Mouse (Mus musculus) layer of hippocampus, postnatal 36 days (tissue): Measurements from ENCODE around the gene Il1rapl1. TPM values are rescaled to one million over a fixed set of nuclear protein-coding genes. Genes with fewer than 3 reads are reported as not detected.

ENCODE experiments used
- DNase-seq, 2 experiments: peaks; one replicate each; pipeline ENCODE4 v3.0.0; 2022
- total RNA-seq, 2 experiments: library from RNA; stranded (reverse); gene quantifications; 2 replicates each; pipeline ENCODE4 v1.2.3; 2021

The Il1rapl1 gene
- total RNA-seq, 2 experiments from 2014 or later, result 17.6 to 20.6 TPM

GRCm38 (mm10) chrX:87600914-87601313 is 514.5 kb downstream of the Il1rapl1 start:
- DNase-seq, result no peak

- DNase-seq, result no peak
Measured at GRCm38 (mm10) chrX:87507997-87508396, 607.4 kb downstream of the Il1rapl1 start.

GRCm38 (mm10) chrX:87502604-87503003 is 612.8 kb downstream of the Il1rapl1 start:
- DNase-seq, result no peak

- no peak for DNase-seq
Measured at GRCm38 (mm10) chrX:87483416-87483815, 632.0 kb downstream of the Il1rapl1 start.

GRCm38 (mm10) chrX:87238191-87238590 is 877.3 kb downstream of the Il1rapl1 start:
- peak; percentile 45 to 54 for DNase-seq

GRCm38 (mm10) chrX:87225280-87225679 is 890.2 kb downstream of the Il1rapl1 start:
- no peak for DNase-seq

- no peak for DNase-seq
Measured at GRCm38 (mm10) chrX:87002296-87002695, 1113.1 kb downstream of the Il1rapl1 start.

- no peak for DNase-seq
Measured at GRCm38 (mm10) chrX:86955126-86955525, 1160.3 kb downstream of the Il1rapl1 start.

GRCm38 (mm10) chrX:86954614-86955013 is 1160.8 kb downstream of the Il1rapl1 start:
- DNase-seq, result no peak

- no peak for DNase-seq
Measured at GRCm38 (mm10) chrX:86950940-86951339, 1164.5 kb downstream of the Il1rapl1 start.

GRCm38 (mm10) chrX:86949112-86949511 is 1166.3 kb downstream of the Il1rapl1 start:
- DNase-seq, result no peak

- DNase-seq, result no peak
Measured at GRCm38 (mm10) chrX:86854835-86855234, 1260.6 kb downstream of the Il1rapl1 start.

- no peak for DNase-seq
Measured at GRCm38 (mm10) chrX:86808218-86808617, 1307.2 kb downstream of the Il1rapl1 start.

- DNase-seq, result no peak
Measured at GRCm38 (mm10) chrX:86802725-86803124, 1312.7 kb downstream of the Il1rapl1 start.

GRCm38 (mm10) chrX:86728803-86729202 is 1386.6 kb downstream of the Il1rapl1 start:
- no peak for DNase-seq
